Mouse (Mus musculus): ENCODE measurements around the gene Tex35. TPM values are rescaled to one million over a fixed set of nuclear protein-coding genes. Genes with fewer than 3 reads are reported as not detected.

Gene Tex35
- polyA plus RNA-seq (2014; fragmentation: Nextera tagmentation; extraction: Ambion mirVana): not detected in 2 replicates

GRCm38 (mm10) chr1:157108580-157108979 lies at the start of gene Tex35:
Tex35 (minus strand) TSS chr1:157108680.
- H3K4me2 ChIP-seq (ENCODE audit: low read depth, low read length): no peak within 1 kb of the TSS
- WGBS: 90% methylated on average over 4 of the region's 4 CpGs
- H3K9ac ChIP-seq (replicated peaks; ENCODE audit: low read length): no peak within 1 kb of the TSS
- H3K36me3 ChIP-seq (replicated peaks; ENCODE audit: control insufficient read depth, insufficient read depth, low read depth, low read length): no peaks in the 10 kb centered on the region
- no peak for DNase-seq (ENCODE audit: low spot score)
- ATAC-seq (replicated peaks; ENCODE audit: insufficient number of reproducible peaks, low FRiP score, low TSS enrichment, low read depth): no peak
- H3K9me3 ChIP-seq (replicated peaks; ENCODE audit: control insufficient read depth, low read length): no peaks in the 10 kb centered on the region
- no peaks in the 10 kb centered on the region for H3K27me3 ChIP-seq (ENCODE audit: control insufficient read depth, insufficient read depth, low read length)
- H3K4me3 ChIP-seq (ENCODE audit: low read depth, low read length): no peak within 1 kb of the TSS
- H3K27ac ChIP-seq (replicated peaks; ENCODE audit: low read depth, low read length): no peak within 1 kb of the TSS
- no peaks in the 10 kb centered on the region for H3K4me1 ChIP-seq (ENCODE audit: control insufficient read depth, insufficient read depth, low read length)

GRCm38 (mm10) chr1:157153781-157154180 lies 45.3 kb upstream of the Tex35 start:
- H3K4me2 ChIP-seq (ENCODE audit: low read depth, low read length): no peak overlapping the region
- H3K27me3 ChIP-seq (ENCODE audit: control insufficient read depth, insufficient read depth, low read length): no peaks in the 10 kb centered on the region
- no peak overlapping the region for H3K9ac ChIP-seq (replicated peaks; ENCODE audit: low read length)
- no peaks in the 10 kb centered on the region for H3K4me1 ChIP-seq (ENCODE audit: control insufficient read depth, insufficient read depth, low read length)
- H3K27ac ChIP-seq (replicated peaks; ENCODE audit: low read depth, low read length): no peak overlapping the region
- H3K9me3 ChIP-seq (replicated peaks; ENCODE audit: control insufficient read depth, low read length): no peaks in the 10 kb centered on the region
- DNase-seq (ENCODE audit: low spot score): no peak
- no peak overlapping the region for H3K4me3 ChIP-seq (ENCODE audit: low read depth, low read length)
- ATAC-seq (replicated peaks; ENCODE audit: insufficient number of reproducible peaks, low FRiP score, low TSS enrichment, low read depth): no peak
- no peaks in the 10 kb centered on the region for H3K36me3 ChIP-seq (replicated peaks; ENCODE audit: control insufficient read depth, insufficient read depth, low read depth, low read length)

DNA sequence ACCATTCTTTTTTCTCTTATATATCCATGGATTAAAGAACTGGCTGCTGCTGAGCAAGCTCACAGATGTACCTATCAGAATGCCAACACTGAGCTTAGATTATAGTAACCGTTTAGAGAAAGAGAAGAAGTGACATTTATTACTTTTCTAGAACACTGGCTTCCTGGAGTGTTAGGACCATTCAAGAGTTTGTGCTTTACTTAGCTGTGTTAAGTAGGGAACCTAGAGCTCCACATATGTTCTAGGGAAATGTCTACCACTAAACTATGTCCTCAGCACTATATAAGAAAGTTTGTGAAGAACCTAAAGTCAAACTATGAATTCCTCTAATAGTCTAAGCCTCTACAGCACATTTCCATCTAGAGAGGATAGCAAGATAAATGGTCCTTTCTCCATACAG lies 41.6 kb upstream of the Tex35 start:
- DNase-seq (ENCODE audit: low spot score): no peak
- Histone ChIP-seq H3K9me3 (replicated peaks; ENCODE audit: control insufficient read depth, low read length) (no peaks in the 10 kb centered on the region), H3K9ac (replicated peaks; ENCODE audit: low read length) (no peak overlapping the region), H3K27me3 (ENCODE audit: control insufficient read depth, insufficient read depth, low read length) (no peaks in the 10 kb centered on the region), H3K4me3 (ENCODE audit: low read depth, low read length) (no peak overlapping the region), H3K27ac (replicated peaks; ENCODE audit: low read depth, low read length) (no peak overlapping the region), H3K36me3 (replicated peaks; ENCODE audit: control insufficient read depth, insufficient read depth, low read depth, low read length) (no peaks in the 10 kb centered on the region; the same call in 1 of the 2 replicates), H3K4me1 (ENCODE audit: control insufficient read depth, insufficient read depth, low read length) (no peaks in the 10 kb centered on the region), H3K4me2 (ENCODE audit: low read depth, low read length) (no peak overlapping the region)
- no peak for ATAC-seq (replicated peaks; ENCODE audit: insufficient number of reproducible peaks, low FRiP score, low TSS enrichment, low read depth)
- WGBS: 91% methylated on average over 1 of the region's 1 CpGs

DNA sequence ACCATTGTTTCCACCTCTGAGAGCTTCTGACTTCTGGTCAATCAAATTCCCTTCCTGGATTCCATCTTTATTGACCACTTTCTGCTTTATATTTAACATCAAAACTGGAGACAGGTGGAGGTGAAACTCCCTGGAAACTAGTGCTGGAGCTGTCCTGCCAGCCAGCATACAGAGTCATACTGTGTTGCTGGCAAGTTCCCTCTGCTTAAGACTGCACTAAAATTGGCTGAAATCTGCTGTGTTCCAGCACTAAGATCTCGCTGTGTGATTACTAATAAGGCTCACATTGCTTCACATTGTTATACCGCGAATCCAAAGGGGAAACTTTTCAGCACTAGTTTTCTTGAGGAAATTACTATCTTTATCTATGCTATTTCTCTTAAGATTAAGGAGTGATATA lies 36.1 kb upstream of the Tex35 start:
- no peaks in the 10 kb centered on the region; the same call in 1 of the 2 replicates for H3K36me3 ChIP-seq (replicated peaks; ENCODE audit: control insufficient read depth, insufficient read depth, low read depth, low read length)
- no peak overlapping the region for H3K4me2 ChIP-seq (ENCODE audit: low read depth, low read length)
- ATAC-seq (replicated peaks; ENCODE audit: insufficient number of reproducible peaks, low FRiP score, low TSS enrichment, low read depth): no peak
- H3K27me3 ChIP-seq (ENCODE audit: control insufficient read depth, insufficient read depth, low read length): no peaks in the 10 kb centered on the region
- no peak overlapping the region for H3K27ac ChIP-seq (replicated peaks; ENCODE audit: low read depth, low read length)
- no peak overlapping the region for H3K4me3 ChIP-seq (ENCODE audit: low read depth, low read length)
- no peaks in the 10 kb centered on the region for H3K9me3 ChIP-seq (replicated peaks; ENCODE audit: control insufficient read depth, low read length)
- H3K9ac ChIP-seq (replicated peaks; ENCODE audit: low read length): no peak overlapping the region
- no peaks in the 10 kb centered on the region for H3K4me1 ChIP-seq (ENCODE audit: control insufficient read depth, insufficient read depth, low read length)
- WGBS: 90% methylated on average over 3 of the region's 3 CpGs
- no peak for DNase-seq (ENCODE audit: low spot score)

DNA sequence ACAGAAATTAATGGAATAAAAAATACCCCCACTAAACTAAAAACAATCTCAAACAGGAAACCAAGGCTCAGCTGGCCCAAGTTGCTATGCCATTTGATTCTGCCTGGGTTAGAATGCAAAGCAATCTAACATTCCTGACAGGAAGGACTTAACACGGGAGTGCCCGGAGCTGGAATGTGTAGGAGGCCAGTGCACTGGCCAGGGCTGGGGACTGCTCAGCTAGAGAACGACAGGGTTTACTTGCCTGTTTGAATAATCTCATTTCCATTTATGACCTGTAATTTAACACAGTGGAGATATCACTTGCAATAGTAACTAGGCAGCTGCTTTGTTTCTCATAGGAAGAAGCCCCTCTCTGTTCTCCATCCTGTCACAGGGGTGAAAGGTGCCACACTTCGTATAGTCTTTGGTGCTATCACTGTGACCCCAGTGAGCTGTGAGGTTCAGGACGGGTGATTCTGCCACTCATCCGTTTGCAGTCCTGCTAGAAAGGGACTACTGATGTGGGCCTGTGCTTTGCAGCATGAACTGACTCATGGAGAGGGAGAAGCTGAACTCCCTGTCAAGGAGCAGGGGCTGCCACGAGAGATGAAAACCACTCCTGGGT lies 34.9 kb upstream of the Tex35 start:
- H3K27me3 ChIP-seq (ENCODE audit: control insufficient read depth, insufficient read depth, low read length): no peaks in the 10 kb centered on the region
- no peak overlapping the region for H3K27ac ChIP-seq (replicated peaks; ENCODE audit: low read depth, low read length)
- no peaks in the 10 kb centered on the region; the same call in 1 of the 2 replicates for H3K36me3 ChIP-seq (replicated peaks; ENCODE audit: control insufficient read depth, insufficient read depth, low read depth, low read length)
- WGBS: 57% methylated on average over 7 of the region's 7 CpGs
- no peak for ATAC-seq (replicated peaks; ENCODE audit: insufficient number of reproducible peaks, low FRiP score, low TSS enrichment, low read depth)
- no peak for DNase-seq (ENCODE audit: low spot score)
- H3K4me3 ChIP-seq (ENCODE audit: low read depth, low read length): no peak overlapping the region
- H3K4me1 ChIP-seq (ENCODE audit: control insufficient read depth, insufficient read depth, low read length): no peaks in the 10 kb centered on the region
- H3K4me2 ChIP-seq (ENCODE audit: low read depth, low read length): no peak overlapping the region
- H3K9me3 ChIP-seq (replicated peaks; ENCODE audit: control insufficient read depth, low read length): no peaks in the 10 kb centered on the region
- no peak overlapping the region for H3K9ac ChIP-seq (replicated peaks; ENCODE audit: low read length)

GRCm38 (mm10) chr1:157141014-157141413 lies 32.5 kb upstream of the Tex35 start:
- Histone ChIP-seq H3K4me2 (ENCODE audit: low read depth, low read length) (no peak overlapping the region), H3K36me3 (replicated peaks; ENCODE audit: control insufficient read depth, insufficient read depth, low read depth, low read length) (no peaks in the 10 kb centered on the region; the same call in 1 of the 2 replicates), H3K9me3 (replicated peaks; ENCODE audit: control insufficient read depth, low read length) (no peaks in the 10 kb centered on the region), H3K9ac (replicated peaks; ENCODE audit: low read length) (no peak overlapping the region), H3K4me1 (ENCODE audit: control insufficient read depth, insufficient read depth, low read length) (no peaks in the 10 kb centered on the region), H3K27me3 (ENCODE audit: control insufficient read depth, insufficient read depth, low read length) (no peaks in the 10 kb centered on the region), H3K27ac (replicated peaks; ENCODE audit: low read depth, low read length) (no peak overlapping the region), H3K4me3 (ENCODE audit: low read depth, low read length) (no peak overlapping the region)
- ATAC-seq (replicated peaks; ENCODE audit: insufficient number of reproducible peaks, low FRiP score, low TSS enrichment, low read depth) (no peak), DNase-seq (ENCODE audit: low spot score) (no peak)
- WGBS: 87% methylated on average over 3 of the region's 3 CpGs

- Histone ChIP-seq H3K27me3 (ENCODE audit: control insufficient read depth, insufficient read depth, low read length) (no peaks in the 10 kb centered on the region), H3K4me3 (ENCODE audit: low read depth, low read length) (no peak overlapping the region), H3K27ac (replicated peaks; ENCODE audit: low read depth, low read length) (no peak overlapping the region), H3K4me1 (ENCODE audit: control insufficient read depth, insufficient read depth, low read length) (no peaks in the 10 kb centered on the region), H3K36me3 (replicated peaks; ENCODE audit: control insufficient read depth, insufficient read depth, low read depth, low read length) (no peaks in the 10 kb centered on the region), H3K9me3 (replicated peaks; ENCODE audit: control insufficient read depth, low read length) (no peaks in the 10 kb centered on the region), H3K9ac (replicated peaks; ENCODE audit: low read length) (no peak overlapping the region), H3K4me2 (ENCODE audit: low read depth, low read length) (no peak overlapping the region)
- DNase-seq (ENCODE audit: low spot score): no peak
- ATAC-seq (replicated peaks; ENCODE audit: insufficient number of reproducible peaks, low FRiP score, low TSS enrichment, low read depth): no peak
- 84% methylated on average over 1 of the region's 1 CpGs for WGBS
These were observed 29.4 kb upstream of the Tex35 start for GRCm38 (mm10) chr1:157137854-157138241.

- DNase-seq (ENCODE audit: low spot score) (no peak), ATAC-seq (replicated peaks; ENCODE audit: insufficient number of reproducible peaks, low FRiP score, low TSS enrichment, low read depth) (no peak)
- Histone ChIP-seq H3K9ac (replicated peaks; ENCODE audit: low read length) (no peak overlapping the region), H3K4me1 (ENCODE audit: control insufficient read depth, insufficient read depth, low read length) (no peaks in the 10 kb centered on the region), H3K9me3 (replicated peaks; ENCODE audit: control insufficient read depth, low read length) (no peaks in the 10 kb centered on the region), H3K27me3 (ENCODE audit: control insufficient read depth, insufficient read depth, low read length) (no peaks in the 10 kb centered on the region), H3K27ac (replicated peaks; ENCODE audit: low read depth, low read length) (no peak overlapping the region), H3K36me3 (replicated peaks; ENCODE audit: control insufficient read depth, insufficient read depth, low read depth, low read length) (no peaks in the 10 kb centered on the region), H3K4me2 (ENCODE audit: low read depth, low read length) (no peak overlapping the region), H3K4me3 (ENCODE audit: low read depth, low read length) (no peak overlapping the region)
- WGBS: 90% methylated on average over 9 of the region's 9 CpGs
These were observed 28.8 kb upstream of the Tex35 start for GRCm38 (mm10) chr1:157137132-157137853.

Measured in embryonic facial prominence, embryonic 11.5 days (tissue).